In the genomic region with DNA sequence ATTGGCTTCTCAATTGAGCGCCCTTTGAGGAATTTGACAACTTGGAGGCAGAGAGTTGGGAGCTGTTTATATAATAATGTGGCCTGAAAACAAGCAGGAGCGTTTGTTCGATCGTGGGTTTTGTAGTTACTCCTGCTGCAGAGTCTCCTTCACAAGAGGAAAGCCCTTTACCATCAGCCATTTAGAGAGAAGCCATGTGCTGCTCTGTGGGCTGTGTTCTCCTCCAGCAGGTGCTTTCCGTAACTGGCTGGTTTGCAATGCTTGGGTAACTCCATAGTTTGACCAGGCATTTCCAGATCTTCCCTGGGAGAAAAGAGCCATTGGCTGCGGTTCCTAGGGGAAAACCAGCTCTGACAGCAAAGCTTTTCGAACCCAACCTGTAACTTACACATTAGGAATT, we compare ENCODE assay signal across 28 mouse cellular contexts. TPM values are rescaled to one million over a fixed set of nuclear protein-coding genes. Genes with fewer than 3 reads are reported as not detected.
A peak's percentile ranks its signal among the peaks of the same experiment; 100 is the strongest.
DNase-seq lines count a peak whose midpoint lies in the region; ATAC-seq and TF ChIP-seq lines count a peak whose summit lies in the region.
"Had no signal": no experiment of that assay in that cellular context is flagged by ENCODE, and none has a peak within 500 bp of the region (broad histone marks: within the 10 kb centered on the region; RNA-seq: fewer than 3 reads in every experiment).

No protein-coding gene starts in this region.

- H3K4me1 ChIP-seq in forebrain, embryonic 11.5 days (replicated peaks; ENCODE audit: control insufficient read depth, insufficient read depth, low read length): no peaks in the 10 kb centered on the region
- no peaks in the 10 kb centered on the region for H3K4me1 ChIP-seq in forebrain, embryonic 14.5 days (ENCODE audit: control insufficient read depth, insufficient read depth, low read length)
- peaks cover 30% of the 10 kb centered on the region for H3K4me1 ChIP-seq in thymus, adult 2 months (replicated peaks; ENCODE audit: control insufficient read depth, insufficient read depth, low read length)
- peaks cover 21 to 51% of the 10 kb centered on the region in 2 experiments for H3K4me1 ChIP-seq in CH12.LX (ENCODE audit: control insufficient read depth in 1 of 2, insufficient read depth in 2 of 2)
- H3K4me1 ChIP-seq: forebrain, embryonic 13.5 days; heart, embryonic 15.5 days; hindbrain, embryonic 15.5 days had no signal

- no peaks in the 10 kb centered on the region for H3K9me3 ChIP-seq in forebrain, embryonic 11.5 days (ENCODE audit: control insufficient read depth, low read length)
- H3K9me3 ChIP-seq in forebrain, embryonic 14.5 days (replicated peaks; ENCODE audit: control insufficient read depth, low read length): no peaks in the 10 kb centered on the region
- H3K9me3 ChIP-seq in CH12.LX (replicated peaks; ENCODE audit: low read length): peaks cover 3% of the 10 kb centered on the region
- H3K9me3 ChIP-seq: embryonic facial prominence, embryonic 10.5 days; embryonic facial prominence, embryonic 13.5 days; forebrain, embryonic 13.5 days; G1E; heart, embryonic 12.5 days; heart, embryonic 15.5 days; hindbrain, embryonic 15.5 days had no signal

- no peak for TF ChIP-seq CTCF in thymus, adult 2 months (IDR thresholded peaks at IDR 0.05; ENCODE audit: borderline replicate concordance, control insufficient read depth, extremely low read depth, insufficient read depth, low read length, poor library complexity)
- no peak for TF ChIP-seq CTCF in CH12.LX (conservative IDR thresholded peaks at IDR 0.05 in 1 of 2, IDR thresholded peaks at IDR 0.05 in 1 of 2; ENCODE audit: low read depth in 2 of 2, low read length in 2 of 2)

- dilution Hi-C loops in CH12.LX (cut with MboI; ENCODE audit: extremely low pct_ligation_motif_present, extremely low pct_unique_long_range_greater_than_20kb, low sequenced_read_pairs): no loop called here

- no peak overlapping the region for H3K4me3 ChIP-seq in forebrain, embryonic 11.5 days (ENCODE audit: low read depth, low read length)
- no peak overlapping the region for H3K4me3 ChIP-seq in forebrain, embryonic 14.5 days (ENCODE audit: low read depth, low read length)
- no peak overlapping the region for H3K4me3 ChIP-seq in thymus, adult 2 months (ENCODE audit: control insufficient read depth, insufficient read depth, low read length)
- H3K4me3 ChIP-seq in CH12.LX (replicated peaks in 1 of 3; ENCODE audit: low read depth in 2 of 3, low read length in 2 of 3, poor library complexity in 1 of 3): no peak overlapping the region
- H3K4me3 ChIP-seq: embryonic facial prominence, embryonic 10.5 days; embryonic facial prominence, embryonic 13.5 days; erythroblast, embryonic 14.5 days; forebrain, embryonic 13.5 days; gastrocnemius, adult 2 months; heart, embryonic 12.5 days; heart, embryonic 15.5 days; hindbrain, embryonic 15.5 days had no signal

- H3K79me2 ChIP-seq in CH12.LX (replicated peaks; ENCODE audit: control insufficient read depth, extremely low read depth, insufficient read depth, poor library complexity, severe bottlenecking): no peaks in the 10 kb centered on the region

- H3K27me3 ChIP-seq in forebrain, embryonic 11.5 days (ENCODE audit: control insufficient read depth, insufficient read depth, low read length): no peaks in the 10 kb centered on the region
- H3K27me3 ChIP-seq in forebrain, embryonic 14.5 days (replicated peaks; ENCODE audit: control insufficient read depth, insufficient read depth, low read length): no peaks in the 10 kb centered on the region
- H3K27me3 ChIP-seq in thymus, adult 2 months (ENCODE audit: control insufficient read depth, insufficient read depth, low read length): no peaks in the 10 kb centered on the region
- H3K27me3 ChIP-seq in CH12.LX (replicated peaks): no peaks in the 10 kb centered on the region
- H3K27me3 ChIP-seq: embryonic facial prominence, embryonic 13.5 days; forebrain, embryonic 13.5 days; heart, embryonic 12.5 days; heart, embryonic 15.5 days; hindbrain, embryonic 15.5 days; Patski had no signal

- no peak overlapping the region for H3K4me2 ChIP-seq in forebrain, embryonic 11.5 days (ENCODE audit: low read depth, low read length, severe bottlenecking)
- no peak overlapping the region for H3K4me2 ChIP-seq in forebrain, embryonic 14.5 days (ENCODE audit: low read length)
- H3K4me2 ChIP-seq in CH12.LX (ENCODE audit: insufficient read depth, low read depth, poor library complexity, severe bottlenecking): peak overlapping the region; percentile 12; the same call in 1 of the 2 replicates
- H3K4me2 ChIP-seq: embryonic facial prominence, embryonic 13.5 days; forebrain, embryonic 13.5 days; heart, embryonic 12.5 days; heart, embryonic 15.5 days; hindbrain, embryonic 15.5 days had no signal

- H3K27ac ChIP-seq in forebrain, embryonic 11.5 days (ENCODE audit: low read depth, low read length): no peak overlapping the region
- no peak overlapping the region for H3K27ac ChIP-seq in forebrain, embryonic 14.5 days (ENCODE audit: low read depth, low read length)
- peak overlapping the region; percentile 55 for H3K27ac ChIP-seq in thymus, adult 2 months (ENCODE audit: control insufficient read depth, insufficient read depth, low read length)
- H3K27ac ChIP-seq in CH12.LX (ENCODE audit: insufficient read depth, low read depth): no peak overlapping the region
- H3K27ac ChIP-seq: embryonic facial prominence, embryonic 10.5 days; embryonic facial prominence, embryonic 13.5 days; forebrain, embryonic 13.5 days; gastrocnemius, adult 2 months; heart, embryonic 15.5 days; hindbrain, embryonic 15.5 days had no signal

- TF ChIP-seq POLR2A in thymus, adult 2 months (IDR thresholded peaks at IDR 0.05; ENCODE audit: control insufficient read depth, extremely low read depth, insufficient read depth, low read length, poor library complexity): no peak
- TF ChIP-seq POLR2A in CH12.LX (IDR thresholded peaks at IDR 0.05; ENCODE audit: low read depth, low read length): no peak

- TF ChIP-seq RAD21 in CH12.LX (IDR thresholded peaks at IDR 0.05; ENCODE audit: low read depth, low read length): no peak

- no peaks in the 10 kb centered on the region for H3K36me3 ChIP-seq in forebrain, embryonic 11.5 days (ENCODE audit: control insufficient read depth, insufficient read depth, low read length)
- no peaks in the 10 kb centered on the region for H3K36me3 ChIP-seq in forebrain, embryonic 14.5 days (ENCODE audit: control insufficient read depth, insufficient read depth, low read length)
- H3K36me3 ChIP-seq in thymus, adult 2 months (ENCODE audit: control insufficient read depth, insufficient read depth, low read length): no peaks in the 10 kb centered on the region
- no peaks in the 10 kb centered on the region for H3K36me3 ChIP-seq in CH12.LX (replicated peaks in 1 of 2; ENCODE audit: control insufficient read depth in 1 of 2, insufficient read depth in 1 of 2, low read length in 1 of 2)
- H3K36me3 ChIP-seq: embryonic facial prominence, embryonic 10.5 days; embryonic facial prominence, embryonic 13.5 days; G1E; heart, embryonic 12.5 days; heart, embryonic 15.5 days; hindbrain, embryonic 15.5 days had no signal

- ATAC-seq in forebrain, embryonic 11.5 days (replicated peaks; ENCODE audit: low FRiP score): no peak
- no peak for ATAC-seq in forebrain, embryonic 14.5 days
- ATAC-seq: forebrain, embryonic 13.5 days; forebrain, postnatal 0 days; intestine, postnatal 0 days; Patski had no signal

- H3K9ac ChIP-seq in forebrain, embryonic 11.5 days (ENCODE audit: low read length): no peak overlapping the region
- no peak overlapping the region for H3K9ac ChIP-seq in forebrain, embryonic 14.5 days (ENCODE audit: low read length)
- no peak overlapping the region for H3K9ac ChIP-seq in CH12.LX (ENCODE audit: insufficient read depth, low read depth)
- H3K9ac ChIP-seq: embryonic facial prominence, embryonic 13.5 days; forebrain, embryonic 13.5 days; forebrain, postnatal 0 days; heart, embryonic 12.5 days; heart, embryonic 15.5 days; hindbrain, embryonic 15.5 days had no signal

- no peak for TF ChIP-seq EP300 in CH12.LX (IDR thresholded peaks at IDR 0.05; ENCODE audit: low read length)

- 75% methylated on average over 7 of the region's 7 CpGs for WGBS in forebrain, embryonic 11.5 days
- WGBS in forebrain, embryonic 14.5 days: 75% methylated on average over 7 of the region's 7 CpGs
- 79% methylated on average over 7 of the region's 7 CpGs for WGBS in thymus, adult 2 months

- in situ Hi-C loops in CH12.LX (cut with MboI; ENCODE audit: low pct_ligation_motif_present, low pct_unique_long_range_greater_than_20kb, low sequenced_read_pairs): no loop called here

- peak; percentile 33 for DNase-seq in forebrain, embryonic 11.5 days (ENCODE audit: low spot score)
- no peak for DNase-seq in forebrain, embryonic 14.5 days (ENCODE audit: low spot score)
- no peak for DNase-seq in thymus, adult 2 months
- DNase-seq in thymus, postnatal 4 days: no peak
- no peak for DNase-seq in CH12.LX (ENCODE audit: extremely low read depth)
- no peak for DNase-seq in heart, adult 18-20 months
- DNase-seq: adrenal gland, postnatal 10 days; adrenal gland, postnatal 36 days; cerebellum, adult 11 months; cerebellum, postnatal 10 days; cerebellum, postnatal 36 days; embryo, embryonic 11 days; forebrain, postnatal 0 days; gastrocnemius, adult 2 months; gastrocnemius, postnatal 14 days; heart, adult 11 months; heart, postnatal 10 days; heart, postnatal 36 days had no signal

TF ChIP-seq in CH12.LX, 34 proteins besides CTCF, POLR2A, EP300 and RAD21:
- TF ChIP-seq SMC3 (IDR thresholded peaks at IDR 0.05; ENCODE audit: low read depth, low read length): no peak
- TF ChIP-seq MAX (IDR thresholded peaks at IDR 0.05; ENCODE audit: low read length): peak; percentile 63; the same call in 1 of the 2 replicates
- TF ChIP-seq MYC (IDR thresholded peaks at IDR 0.05; ENCODE audit: low read depth, low read length): peak; percentile 60
- TF ChIP-seq ZMIZ1 (IDR thresholded peaks at IDR 0.05; ENCODE audit: low read depth, low read length): no peak
- TF ChIP-seq USF2 (conservative IDR thresholded peaks at IDR 0.05; ENCODE audit: low read depth, low read length): no peak
TF ChIP-seq in CH12.LX: peak in this region for 2.

RNA-seq across cellular contexts. Expression of a gene that starts 30.7 kb away (rescaled TPM):
- polyA plus RNA-seq in forebrain, embryonic 11.5 days (2014; fragmentation: Nextera tagmentation; extraction: Ambion mirVana): 20.0 and 22.4 TPM in 2 replicates
- 14.5 and 25.7 TPM in 2 replicates for polyA plus RNA-seq in forebrain, embryonic 14.5 days (2014; fragmentation: Nextera tagmentation; extraction: Ambion mirVana)
- polyA plus RNA-seq in thymus, adult 2 months (2012; rRNA removed): 83.7 and 107 TPM in 2 replicates
- total RNA-seq in CH12.LX (2012; rRNA removed) (28.0 and 29.2 TPM in 2 replicates), CH12.LX (2014; rRNA removed) (16.1 and 17.7 TPM in 2 replicates)
- polyA plus RNA-seq in CH12.LX (2012; ENCODE audit: insufficient read length, low read depth): 33.2 and 35.0 TPM in 2 replicates
- total RNA-seq in heart, adult 18-20 months (2021): 10 to 100 TPM; 33.4 to 39.3 TPM
